Comparison of ENCODE assay signal across 8 mouse cellular contexts in genomic region chr5:117068808-117069497, GRCm38 (mm10). TPM values are rescaled to one million over a fixed set of nuclear protein-coding genes. Genes with fewer than 3 reads are reported as not detected.
DNase-seq lines count a peak whose midpoint lies in the region; ATAC-seq and TF ChIP-seq lines count a peak whose summit lies in the region.

No protein-coding gene starts in this region.

- TF ChIP-seq CTCF in lung, embryonic 14.5 days (IDR thresholded peaks at IDR 0.05; ENCODE audit: low read depth), result no peak

- no peaks in the 10 kb centered on the region for H3K27me3 ChIP-seq in lung, embryonic 14.5 days (ENCODE audit: insufficient read depth, low read length)
- no peaks in the 10 kb centered on the region for H3K27me3 ChIP-seq in embryonic facial prominence, embryonic 11.5 days (ENCODE audit: control insufficient read depth, insufficient read depth, low read length)
- H3K27me3 ChIP-seq in hindbrain, embryonic 11.5 days (ENCODE audit: control insufficient read depth, insufficient read depth, low read length), result no peaks in the 10 kb centered on the region
- no peaks in the 10 kb centered on the region for H3K27me3 ChIP-seq in myocyte (ENCODE audit: control insufficient read depth, insufficient read depth, insufficient read length)

- no peaks in the 10 kb centered on the region for H3K79me2 ChIP-seq in myocyte (ENCODE audit: control insufficient read depth, insufficient read depth)

- WGBS in lung, embryonic 14.5 days, result 25% methylated on average over 18 of the region's 19 CpGs
- 16% methylated on average over 19 of the region's 19 CpGs for whole genome bisulfite sequencing in embryonic facial prominence, embryonic 11.5 days
- WGBS in hindbrain, embryonic 11.5 days, result 18% methylated on average over 19 of the region's 19 CpGs

- ATAC-seq in lung, embryonic 14.5 days (ENCODE audit: insufficient read depth), result no peak
- peak; percentile 39; the same call in 1 of the 2 replicates for ATAC-seq in embryonic facial prominence, embryonic 11.5 days (replicated peaks; ENCODE audit: insufficient number of reproducible peaks, low FRiP score, low TSS enrichment, low read depth)
- ATAC-seq in hindbrain, embryonic 11.5 days (ENCODE audit: low FRiP score), result no peak
- ATAC-seq in monocyte, adult 5-6 weeks (replicated peaks; ENCODE audit: insufficient number of reproducible peaks, low FRiP score, low TSS enrichment, poor library complexity, severe bottlenecking), result no peak

- H3K27ac ChIP-seq in lung, embryonic 14.5 days (ENCODE audit: low read depth), result no peak overlapping the region
- H3K27ac ChIP-seq in embryonic facial prominence, embryonic 11.5 days (replicated peaks; ENCODE audit: low read depth, low read length), result no peak overlapping the region
- H3K27ac ChIP-seq in hindbrain, embryonic 11.5 days (ENCODE audit: low read depth, low read length), result 0 out of 2 replicates have a peak overlapping the region, but pooled peaks have one; percentile 13

- H3K9ac ChIP-seq in lung, embryonic 14.5 days, result no peak overlapping the region
- H3K9ac ChIP-seq in embryonic facial prominence, embryonic 11.5 days (replicated peaks; ENCODE audit: low read length), result no peak overlapping the region
- no peak overlapping the region for H3K9ac ChIP-seq in hindbrain, embryonic 11.5 days (ENCODE audit: low read depth, low read length)

- H3K9me3 ChIP-seq in lung, embryonic 14.5 days (ENCODE audit: low read depth, low read length), result no peaks in the 10 kb centered on the region
- no peaks in the 10 kb centered on the region for H3K9me3 ChIP-seq in embryonic facial prominence, embryonic 11.5 days (replicated peaks; ENCODE audit: control insufficient read depth, low read length)
- no peaks in the 10 kb centered on the region for H3K9me3 ChIP-seq in hindbrain, embryonic 11.5 days (ENCODE audit: control insufficient read depth, low read length)

- H3K4me2 ChIP-seq in lung, embryonic 14.5 days, result no peak overlapping the region
- peak overlapping the region; percentile 23; the same call in 1 of the 2 replicates for H3K4me2 ChIP-seq in embryonic facial prominence, embryonic 11.5 days (ENCODE audit: low read depth, low read length)
- H3K4me2 ChIP-seq in hindbrain, embryonic 11.5 days (replicated peaks; ENCODE audit: low read depth, low read length), result 0 out of 2 replicates have a peak overlapping the region, but pooled peaks have one; percentile 5
- no peak overlapping the region for H3K4me2 ChIP-seq in myocyte (ENCODE audit: low read depth)

- peak; percentile 6 for DNase-seq in lung, embryonic 14.5 days
- DNase-seq in lung, adult 18-20 months, result no peak
- DNase-seq in embryonic facial prominence, embryonic 11.5 days (ENCODE audit: low spot score), result peak; percentile 67
- DNase-seq in hindbrain, embryonic 11.5 days (ENCODE audit: low spot score), result peak; percentile 68
- no peak for DNase-seq in spleen, postnatal 36 days (ENCODE audit: low spot score in 2 of 2)
- no peak for DNase-seq in c-Kit-positive CD71-positive TER-119-positive erythroid progenitor cells, embryonic 14.5 days (ENCODE audit: low spot score)

- TF ChIP-seq POLR2A in myocyte (IDR thresholded peaks at IDR 0.05; ENCODE audit: insufficient read length, low read depth), result no peak

- H3ac ChIP-seq in myocyte (ENCODE audit: control insufficient read depth, insufficient read length), result no peak overlapping the region

- no peaks in the 10 kb centered on the region for H3K36me3 ChIP-seq in lung, embryonic 14.5 days (ENCODE audit: insufficient read depth)
- H3K36me3 ChIP-seq in embryonic facial prominence, embryonic 11.5 days (replicated peaks; ENCODE audit: control insufficient read depth, insufficient read depth, low read depth, low read length), result no peaks in the 10 kb centered on the region
- H3K36me3 ChIP-seq in hindbrain, embryonic 11.5 days (ENCODE audit: control insufficient read depth, insufficient read depth, low read length), result no peaks in the 10 kb centered on the region
- no peaks in the 10 kb centered on the region for H3K36me3 ChIP-seq in myocyte (ENCODE audit: control insufficient read depth, insufficient read depth)

- H3K4me1 ChIP-seq in lung, embryonic 14.5 days (ENCODE audit: insufficient read depth), result no peaks in the 10 kb centered on the region
- H3K4me1 ChIP-seq in embryonic facial prominence, embryonic 11.5 days (ENCODE audit: control insufficient read depth, insufficient read depth, low read length), result no peaks in the 10 kb centered on the region
- H3K4me1 ChIP-seq in hindbrain, embryonic 11.5 days (replicated peaks; ENCODE audit: control insufficient read depth, insufficient read depth, low read length), result no peaks in the 10 kb centered on the region; the same call in 1 of the 2 replicates

- no peak overlapping the region for H3K4me3 ChIP-seq in lung, embryonic 14.5 days (ENCODE audit: low read depth, low read length)
- no peak overlapping the region for H3K4me3 ChIP-seq in embryonic facial prominence, embryonic 11.5 days (ENCODE audit: low read depth, low read length)
- no peak overlapping the region for H3K4me3 ChIP-seq in hindbrain, embryonic 11.5 days (ENCODE audit: low read depth, low read length)
- H3K4me3 ChIP-seq in myocyte, result no peak overlapping the region

TF ChIP-seq in myocyte, 11 proteins besides CTCF, POLR2A, EP300 and RAD21:
- TF ChIP-seq MAX (IDR thresholded peaks at IDR 0.05; ENCODE audit: low read depth) (no peak), TCF12 (IDR thresholded peaks at IDR 0.05; ENCODE audit: insufficient read depth, poor library complexity, severe bottlenecking) (no peak), REST (IDR thresholded peaks at IDR 0.05; ENCODE audit: insufficient read depth, insufficient read length) (no peak), MYOG (IDR thresholded peaks at IDR 0.05; ENCODE audit: control insufficient read depth in 1 of 3, insufficient read depth in 1 of 3, insufficient read length in 2 of 3, low read depth in 2 of 3) (peak in 2 of 3 experiments; percentile 64 to 66), MYOD1 (IDR thresholded peaks at IDR 0.05; ENCODE audit: control insufficient read depth in 1 of 3, insufficient read length in 2 of 3, low read depth in 2 of 3) (peak in 2 of 3 experiments; percentile 36 to 58)

RNA-seq across cellular contexts. Expression of gene Suds3, which starts 47.0 kb away (rescaled TPM):
- polyA plus RNA-seq in lung, embryonic 14.5 days (2014; fragmentation: Nextera tagmentation; extraction: Ambion mirVana), result 45.6 and 49.6 TPM in 2 replicates
- polyA plus RNA-seq in embryonic facial prominence, embryonic 11.5 days (2014; fragmentation: Nextera tagmentation; extraction: Ambion mirVana), result 52.2 and 56.2 TPM in 2 replicates
- polyA plus RNA-seq in hindbrain, embryonic 11.5 days (2014; fragmentation: Nextera tagmentation; extraction: Ambion mirVana), result 48.0 and 54.2 TPM in 2 replicates
- 77.0 TPM for polyA plus RNA-seq in myocyte (2012; fragmentation: generic; extraction: Trizol)
- 88.9 to 99.4 TPM (median 95.5 TPM) in 3 replicates for total RNA-seq in monocyte, adult 5-6 weeks (2017)

RNA-seq across cellular contexts. Expression of gene Taok3, which starts 51.0 kb away (rescaled TPM):
- 18.8 and 19.0 TPM in 2 replicates for polyA plus RNA-seq in lung, embryonic 14.5 days (2014; fragmentation: Nextera tagmentation; extraction: Ambion mirVana)
- 11.6 and 12.0 TPM in 2 replicates for polyA plus RNA-seq in embryonic facial prominence, embryonic 11.5 days (2014; fragmentation: Nextera tagmentation; extraction: Ambion mirVana)
- 21.7 and 26.1 TPM in 2 replicates for polyA plus RNA-seq in hindbrain, embryonic 11.5 days (2014; fragmentation: Nextera tagmentation; extraction: Ambion mirVana)
- polyA plus RNA-seq in myocyte (2012; fragmentation: generic; extraction: Trizol), result 7.7 TPM
- total RNA-seq in monocyte, adult 5-6 weeks (2017), result 81.6 to 108 TPM (median 90.0 TPM) in 3 replicates

Comparison
In these comparisons a context has a peak if more than half of its experiments do, and no peak if none do; other contexts are left out.
1. DNase-seq: peak in lung, embryonic 14.5 days (single experiment), embryonic facial prominence, embryonic 11.5 days (single experiment) and hindbrain, embryonic 11.5 days (single experiment); none in lung, adult 18-20 months (0 of 2), spleen, postnatal 36 days (0 of 2) and c-Kit-positive CD71-positive TER-119-positive erythroid progenitor cells, embryonic 14.5 days (single experiment).
2. H3K4me2 ChIP-seq: peak in embryonic facial prominence, embryonic 11.5 days (single experiment) and hindbrain, embryonic 11.5 days (single experiment); none in lung, embryonic 14.5 days (single experiment) and myocyte (single experiment).